ENCODE assay signal across 11 mouse cellular contexts in the genomic region with DNA sequence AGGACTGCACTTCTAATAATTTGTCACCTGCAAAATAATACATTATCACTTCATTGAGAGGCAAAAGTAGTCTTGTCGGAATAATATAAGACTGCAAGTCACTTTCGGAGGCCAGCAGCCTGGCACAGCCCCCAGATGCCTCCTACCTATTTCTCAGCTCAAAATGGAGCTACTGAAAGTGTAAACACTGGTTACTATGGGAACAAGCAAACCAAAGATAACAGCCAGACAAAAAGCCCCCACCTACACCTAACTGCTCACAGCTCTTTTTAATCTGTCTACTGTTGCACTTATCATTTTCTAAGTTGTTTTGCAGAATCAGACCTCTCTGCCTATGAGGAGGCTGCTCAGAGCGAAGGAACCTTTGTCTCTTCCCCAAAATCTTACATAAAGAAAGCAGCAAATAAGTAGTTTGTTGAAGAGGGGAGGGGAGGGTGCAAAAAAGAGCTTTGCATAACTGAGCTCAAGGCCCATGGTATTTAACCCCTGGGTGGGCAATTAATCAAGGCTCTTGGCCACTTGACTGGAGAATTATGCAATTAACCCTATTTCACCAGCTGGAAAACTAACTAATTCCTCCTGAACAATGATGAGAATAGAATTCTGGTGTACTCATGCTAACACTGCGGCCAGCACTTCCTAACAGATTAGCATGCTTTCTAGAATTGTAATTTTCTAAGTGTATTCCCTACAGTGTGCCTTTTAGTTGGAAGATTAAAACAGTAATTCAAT.
DNase-seq lines count a peak whose midpoint lies in the region; ATAC-seq and TF ChIP-seq lines count a peak whose summit lies in the region.
"Had no signal": no experiment of that assay in that cellular context is flagged by ENCODE, and none has a peak within 500 bp of the region (broad histone marks: within the 10 kb centered on the region; RNA-seq: fewer than 3 reads in every experiment).

No protein-coding gene starts in this region.

- no peak overlapping the region for H3K4me3 ChIP-seq in hindbrain, embryonic 12.5 days
- H3K4me3 ChIP-seq in hindbrain, postnatal 0 days (ENCODE audit: low read length), result no peak overlapping the region
- H3K4me3 ChIP-seq in midbrain, embryonic 15.5 days, result no peak overlapping the region
- H3K4me3 ChIP-seq: heart, embryonic 10.5 days had no signal

- WGBS in hindbrain, embryonic 12.5 days, result 69% methylated on average over 4 of the region's 4 CpGs
- WGBS in hindbrain, postnatal 0 days, result 39% methylated on average over 4 of the region's 4 CpGs
- WGBS in midbrain, embryonic 15.5 days, result 46% methylated on average over 4 of the region's 4 CpGs

- H3K27me3 ChIP-seq in hindbrain, embryonic 12.5 days, result no peaks in the 10 kb centered on the region
- no peaks in the 10 kb centered on the region for H3K27me3 ChIP-seq in hindbrain, postnatal 0 days (ENCODE audit: insufficient read depth, low read length)
- H3K27me3 ChIP-seq in midbrain, embryonic 15.5 days (replicated peaks), result no peaks in the 10 kb centered on the region
- H3K27me3 ChIP-seq: CH12.LX had no signal

- 0 out of 2 replicates have a peak, but pooled peaks have one; percentile 17 for ATAC-seq in hindbrain, embryonic 12.5 days (ENCODE audit: low FRiP score)
- no peak for ATAC-seq in hindbrain, postnatal 0 days
- peak; percentile 76 for ATAC-seq in midbrain, embryonic 15.5 days (replicated peaks)

- no peak for DNase-seq in hindbrain, postnatal 0 days (ENCODE audit: low spot score)
- peak; percentile 24 for DNase-seq in R1 (ENCODE audit: low read depth, low spot score)
- DNase-seq in frontal cortex, postnatal 25 days (ENCODE audit: low spot score in 2 of 2), result peak; percentile 28 to 44
- DNase-seq in MN1 (ENCODE audit: low spot score), result no peak
- DNase-seq in thymus, postnatal 0 days (ENCODE audit: low spot score), result no peak
- DNase-seq in neural tube, embryonic 10.5 days (ENCODE audit: extremely low spot score, low spot score), result no peak
- DNase-seq: adrenal gland, postnatal 14 days had no signal

- H3K4me1 ChIP-seq in hindbrain, embryonic 12.5 days, result peaks cover 6% of the 10 kb centered on the region; the same call in 1 of the 2 replicates
- H3K4me1 ChIP-seq in hindbrain, postnatal 0 days (ENCODE audit: insufficient read depth, low read length), result 0 out of 2 replicates have a peak, but pooled peaks cover 4% of the 10 kb centered on the region
- peaks cover 9% of the 10 kb centered on the region; the same call in 1 of the 2 replicates for H3K4me1 ChIP-seq in midbrain, embryonic 15.5 days

- H3K27ac ChIP-seq in hindbrain, embryonic 12.5 days, result no peak overlapping the region
- no peak overlapping the region for H3K27ac ChIP-seq in hindbrain, postnatal 0 days
- 0 out of 2 replicates have a peak overlapping the region, but pooled peaks have one; percentile 29 for H3K27ac ChIP-seq in midbrain, embryonic 15.5 days
- H3K27ac ChIP-seq: heart, embryonic 10.5 days had no signal

- no peaks in the 10 kb centered on the region for H3K9me3 ChIP-seq in hindbrain, embryonic 12.5 days (replicated peaks)
- H3K9me3 ChIP-seq in hindbrain, postnatal 0 days (ENCODE audit: low read length), result no peaks in the 10 kb centered on the region
- H3K9me3 ChIP-seq in midbrain, embryonic 15.5 days, result no peaks in the 10 kb centered on the region
- H3K9me3 ChIP-seq: heart, embryonic 10.5 days had no signal

- no peak for TF ChIP-seq CTCF in hindbrain, postnatal 0 days (IDR thresholded peaks at IDR 0.05; ENCODE audit: low read depth)

- no peak overlapping the region for H3K4me2 ChIP-seq in hindbrain, embryonic 12.5 days (replicated peaks)
- H3K4me2 ChIP-seq in hindbrain, postnatal 0 days (ENCODE audit: low read depth, low read length), result no peak overlapping the region
- H3K4me2 ChIP-seq in midbrain, embryonic 15.5 days, result no peak overlapping the region

- H3K9ac ChIP-seq in hindbrain, embryonic 12.5 days, result no peak overlapping the region
- H3K9ac ChIP-seq in hindbrain, postnatal 0 days (replicated peaks; ENCODE audit: low read length), result no peak overlapping the region
- no peak overlapping the region for H3K9ac ChIP-seq in midbrain, embryonic 15.5 days

- H3K36me3 ChIP-seq in hindbrain, embryonic 12.5 days, result peaks cover 28% of the 10 kb centered on the region; the same call in 1 of the 2 replicates
- H3K36me3 ChIP-seq in hindbrain, postnatal 0 days (ENCODE audit: insufficient read depth, low read length), result peaks cover 7% of the 10 kb centered on the region; the same call in 1 of the 2 replicates
- peaks cover 5% of the 10 kb centered on the region; the same call in 1 of the 2 replicates for H3K36me3 ChIP-seq in midbrain, embryonic 15.5 days (replicated peaks)

Comparison
In these comparisons a context has a peak if more than half of its experiments do, and no peak if none do; other contexts are left out.
1. DNase-seq: peak in R1 (single experiment) and frontal cortex, postnatal 25 days (2 of 2); none in hindbrain, postnatal 0 days (single experiment), MN1 (single experiment), thymus, postnatal 0 days (single experiment) and neural tube, embryonic 10.5 days (single experiment).